Mouse (Mus musculus) Patski (cell line): ENCODE results near the gene Agtpbp1. TPM values are rescaled to one million over a fixed set of nuclear protein-coding genes. Genes with fewer than 3 reads are reported as not detected.
A peak's percentile ranks its signal among the peaks of the same experiment; 100 is the strongest.

Source experiments
- ATAC-seq: fragments of 100-300 bp; one replicate; pipeline ENCODE4 v1.8.0; 2021
- CTCF ChIA-PET: fragments of 350-600 bp; sonication (Branson Sonifier 250); formaldehyde crosslinking; loops from one replicate; lab custom pipeline; 2022; ENCODE audit warnings: inconsistent platforms; lab: Charles Lee
- POLR2A ChIA-PET: fragments of 350-600 bp; sonication (Branson Sonifier 250); formaldehyde crosslinking; loops from one replicate; lab custom pipeline; 2022; ENCODE audit warnings: antibody characterized with exemption, inconsistent platforms; lab: Charles Lee
- DNase-seq: peaks from one replicate; pipeline ENCODE4 v3.0.0-alpha.2; 2011; ENCODE audit warnings: low read depth, low spot score
- H3K27me3 ChIP-seq: fragments of 371-371 bp; one replicate; pipeline ENCODE4 v1.5.1; 2021
- CTCF ChIP-seq: fragments of 100-300 bp; IDR thresholded peaks from one replicate; pipeline ENCODE4 v1.5.1; 2021
- in situ Hi-C: fragments of 300-500 bp; cut with MboI; formaldehyde crosslinking; loops from 3 replicates; pipeline ENCODE4 v1.11.1; 2018; ENCODE audit warnings: low pct_unique_long_range_greater_than_20kb, mixed read lengths
- polyA plus RNA-seq: library from polyadenylated mRNA; unstranded; gene quantifications from one replicate; pipeline ENCODE4 v1.2.3, GENCODE M21; 2021

Agtpbp1 gene
- polyA plus RNA-seq, 1 experiment from 2014 or later = 39.6 TPM

DNA sequence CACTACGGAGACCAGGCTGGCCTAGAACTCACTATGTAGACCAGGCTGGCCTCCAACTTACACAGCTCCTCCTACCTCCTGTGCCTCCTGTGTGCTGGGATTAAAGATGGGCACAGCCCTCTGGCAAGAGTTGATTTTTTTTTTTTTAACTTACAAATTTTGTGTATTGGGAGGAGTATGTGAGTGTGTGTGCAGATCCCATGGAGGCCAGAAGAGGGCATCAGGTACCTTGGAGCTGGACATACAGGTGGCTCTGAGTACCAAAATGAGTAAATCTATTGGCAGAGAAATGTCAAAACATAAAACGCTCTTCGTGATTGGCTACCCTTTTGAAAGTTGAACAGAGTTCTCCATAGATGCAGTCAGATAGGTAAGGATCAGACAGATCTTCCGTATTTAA is 4.1 kb downstream of the Agtpbp1 start:
- no peaks in the 10 kb centered on the region for H3K27me3 ChIP-seq
- ChIA-PET CTCF (interaction anchor here (1.6 kb wide), 1 partner anchor 10 kb away, joined by 4 read pairs; no protein-coding TSS in a partner anchor), POLR2A (no interaction called here)
- DNase-seq (no peak), ATAC-seq (no peak)
- peak; percentile 30 for TF ChIP-seq CTCF
- in situ Hi-C loops = no loop called here

DNA sequence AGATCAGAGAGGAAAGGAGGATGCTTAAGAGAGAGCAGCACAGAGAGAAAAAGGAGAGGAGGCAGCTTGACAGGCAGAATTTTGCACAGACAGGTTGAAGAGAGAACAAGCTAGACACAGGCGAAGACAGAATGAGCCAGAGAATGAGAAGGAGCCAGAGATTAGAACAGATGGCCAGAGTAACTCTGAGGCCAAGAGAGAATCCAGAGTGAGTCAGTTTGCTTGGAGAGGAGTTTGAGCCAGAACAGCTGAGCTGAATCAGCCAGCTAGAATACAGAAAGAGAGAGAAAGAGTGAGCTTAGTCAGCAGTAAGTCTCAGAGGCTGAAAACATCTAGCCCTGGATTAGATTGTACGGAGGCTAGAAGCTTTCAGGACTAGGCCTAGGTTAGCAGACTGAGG is 12.5 kb downstream of the Agtpbp1 start:
- CTCF ChIA-PET = no interaction called here
- POLR2A ChIA-PET = no interaction called here
- TF ChIP-seq CTCF = no peak
- DNase-seq = no peak
- H3K27me3 ChIP-seq = peaks cover 14% of the 10 kb centered on the region
- no peak for ATAC-seq
- in situ Hi-C loops = no loop called here

DNA sequence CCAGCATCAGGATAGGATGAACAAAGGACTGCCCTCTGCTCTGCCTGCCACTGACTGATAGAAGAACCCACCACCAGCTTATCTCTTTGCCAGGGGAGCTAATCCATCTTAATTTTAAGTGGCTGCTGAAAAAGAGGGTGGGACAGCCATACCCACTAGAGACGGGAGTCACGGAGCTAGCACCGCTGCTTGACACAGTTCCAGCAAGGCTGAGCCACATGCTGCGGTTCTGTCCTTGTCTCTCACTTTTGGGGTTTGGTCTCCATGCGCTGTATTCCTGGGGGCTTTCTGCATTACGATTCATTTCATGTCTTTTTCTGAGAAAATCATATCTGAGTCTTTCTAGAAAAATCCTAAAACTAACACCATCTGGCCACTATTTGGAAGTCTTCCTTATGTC is 13.9 kb downstream of the Agtpbp1 start:
- no peak for TF ChIP-seq CTCF
- POLR2A ChIA-PET = no interaction called here
- no peak for ATAC-seq
- in situ Hi-C loops = no loop called here
- DNase-seq = no peak
- H3K27me3 ChIP-seq = peaks cover 14% of the 10 kb centered on the region
- CTCF ChIA-PET = interaction anchor here (1.4 kb wide), 1 partner anchor 9 kb away, joined by 4 read pairs; no protein-coding TSS in a partner anchor

DNA sequence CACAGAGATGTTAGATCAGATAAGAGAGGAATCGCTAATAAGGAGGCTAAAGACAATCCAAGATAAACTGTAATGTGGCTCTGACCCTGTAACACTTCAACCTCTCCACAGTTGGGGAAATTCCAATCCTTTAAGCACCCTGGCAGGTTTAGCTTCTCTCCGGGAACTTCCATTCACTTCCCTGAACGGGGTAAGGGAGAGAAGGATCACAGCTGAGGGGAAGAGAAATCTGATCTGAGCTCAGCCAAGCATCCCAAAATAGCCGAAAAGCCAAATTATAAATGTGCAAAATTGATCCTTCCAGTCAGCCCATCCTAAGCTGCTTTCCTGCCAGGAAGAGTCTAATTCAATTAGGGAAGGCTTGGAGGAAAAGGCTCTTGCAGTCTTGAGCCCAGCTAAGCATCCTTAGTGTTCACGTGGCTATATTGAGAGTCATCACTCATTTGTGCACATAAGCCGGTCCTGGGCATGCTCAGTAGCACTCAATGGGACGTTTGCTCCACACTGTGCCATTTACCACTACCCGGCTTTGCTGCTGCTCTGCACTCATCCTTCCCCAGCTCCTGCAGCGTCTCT is 19.0 kb downstream of the Agtpbp1 start:
- TF ChIP-seq CTCF = no peak
- H3K27me3 ChIP-seq = peaks cover 6% of the 10 kb centered on the region
- ChIA-PET CTCF (interaction anchor here (0.9 to 1.1 kb wide), 3 partner anchors 10 to 84 kb away, joined by 3 read pairs; no protein-coding TSS in a partner anchor), POLR2A (no interaction called here)
- ATAC-seq (no peak), DNase-seq (no peak)
- in situ Hi-C loops = no loop called here

DNA sequence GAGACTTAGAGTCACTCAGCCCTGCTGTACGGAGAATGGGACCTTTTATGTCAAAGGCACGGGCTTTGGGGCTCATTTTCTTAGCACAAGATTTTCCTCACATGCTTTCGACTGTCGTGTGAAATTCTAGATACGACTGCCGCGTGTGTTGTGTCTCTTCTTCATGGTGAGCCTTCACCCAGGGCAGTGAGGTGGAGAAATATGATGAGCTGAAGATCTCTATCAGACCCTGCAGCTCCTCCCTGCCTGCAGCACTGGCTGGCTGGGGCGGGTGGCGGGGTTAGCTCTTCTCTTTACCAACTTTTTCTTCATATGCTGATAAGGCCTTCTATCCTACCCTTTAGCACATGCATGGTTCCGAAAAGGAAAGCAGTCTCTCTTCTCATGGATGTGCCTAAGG is 20.1 kb downstream of the Agtpbp1 start:
- no peak for TF ChIP-seq CTCF
- H3K27me3 ChIP-seq = no peaks in the 10 kb centered on the region
- ChIA-PET POLR2A (no interaction called here), CTCF (interaction anchor here (1.1 kb wide), 1 partner anchor 19 kb away, joined by 3 read pairs; no protein-coding TSS in a partner anchor)
- ATAC-seq (no peak), DNase-seq (no peak)
- in situ Hi-C loops = no loop called here

DNA sequence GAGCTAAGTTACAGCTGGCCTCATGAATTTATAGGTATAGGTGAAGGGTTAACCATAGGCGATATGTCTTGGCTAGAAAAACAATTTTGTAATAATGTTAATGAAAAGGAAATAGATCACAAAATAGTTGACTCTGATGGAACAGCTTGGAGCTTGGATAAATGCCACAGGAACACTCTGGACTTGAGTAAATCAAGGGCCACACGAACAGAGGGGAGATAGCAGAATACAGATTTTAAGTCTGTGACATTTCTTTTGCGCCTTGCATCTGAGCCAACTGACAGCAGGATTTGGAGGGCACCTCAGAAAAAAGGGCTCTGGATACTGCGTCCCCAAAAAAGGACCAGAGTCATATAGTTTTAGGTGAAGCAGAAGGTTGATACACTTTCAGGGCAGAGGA is 20.5 kb downstream of the Agtpbp1 start:
- TF ChIP-seq CTCF = no peak
- no peaks in the 10 kb centered on the region for H3K27me3 ChIP-seq
- ATAC-seq (no peak), DNase-seq (no peak)
- POLR2A ChIA-PET = no interaction called here
- in situ Hi-C loops = no loop called here
- CTCF ChIA-PET = no interaction called here

DNA sequence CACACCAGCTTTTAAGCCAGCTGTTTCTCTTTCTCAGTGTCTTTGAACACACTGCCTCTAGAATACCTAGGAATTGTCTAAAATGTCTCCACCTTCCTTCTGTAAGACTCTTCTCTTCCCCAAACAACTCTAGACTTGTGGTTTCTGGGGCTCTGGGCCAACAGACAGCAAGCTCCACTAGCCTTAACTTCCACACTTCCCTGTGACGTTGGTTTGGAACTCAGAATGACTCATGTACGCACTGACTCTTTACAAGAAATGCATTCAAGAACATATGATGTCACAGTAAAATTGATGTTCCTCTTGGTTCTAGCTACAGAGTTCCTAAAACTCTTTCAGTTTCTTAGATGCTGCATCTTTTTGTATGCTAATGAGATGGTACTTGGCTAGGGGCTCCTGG is 22.6 kb downstream of the Agtpbp1 start:
- ChIA-PET POLR2A (no interaction called here), CTCF (no interaction called here)
- ATAC-seq = no peak
- no peak for DNase-seq
- H3K27me3 ChIP-seq = no peaks in the 10 kb centered on the region
- in situ Hi-C loops = no loop called here
- no peak for TF ChIP-seq CTCF

DNA sequence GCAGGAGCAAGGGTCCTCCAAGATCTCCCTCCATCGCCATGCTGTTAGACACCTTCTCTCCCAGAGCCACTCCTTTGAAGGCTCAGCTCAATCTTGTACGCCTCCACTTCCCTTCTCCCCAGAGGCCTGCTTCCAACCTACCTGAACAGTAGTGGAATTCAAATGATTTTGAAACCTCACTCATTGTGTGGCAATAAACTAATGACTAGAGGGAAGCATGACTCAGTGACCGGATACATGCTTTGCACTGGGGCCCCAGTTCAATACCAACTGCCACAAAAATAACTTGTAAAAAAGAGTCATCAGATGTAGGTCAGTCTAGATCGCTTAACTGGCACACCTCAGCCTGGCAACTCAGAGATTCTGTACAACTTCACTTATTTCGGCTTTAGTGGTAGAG is 26.3 kb downstream of the Agtpbp1 start:
- TF ChIP-seq CTCF = no peak
- no peak for DNase-seq
- H3K27me3 ChIP-seq = no peaks in the 10 kb centered on the region
- ChIA-PET CTCF (interaction anchor here (2.5 kb wide), 1 partner anchor 11 kb away, joined by 7 read pairs; no protein-coding TSS in a partner anchor), POLR2A (no interaction called here)
- ATAC-seq = no peak
- in situ Hi-C loops = no loop called here

DNA sequence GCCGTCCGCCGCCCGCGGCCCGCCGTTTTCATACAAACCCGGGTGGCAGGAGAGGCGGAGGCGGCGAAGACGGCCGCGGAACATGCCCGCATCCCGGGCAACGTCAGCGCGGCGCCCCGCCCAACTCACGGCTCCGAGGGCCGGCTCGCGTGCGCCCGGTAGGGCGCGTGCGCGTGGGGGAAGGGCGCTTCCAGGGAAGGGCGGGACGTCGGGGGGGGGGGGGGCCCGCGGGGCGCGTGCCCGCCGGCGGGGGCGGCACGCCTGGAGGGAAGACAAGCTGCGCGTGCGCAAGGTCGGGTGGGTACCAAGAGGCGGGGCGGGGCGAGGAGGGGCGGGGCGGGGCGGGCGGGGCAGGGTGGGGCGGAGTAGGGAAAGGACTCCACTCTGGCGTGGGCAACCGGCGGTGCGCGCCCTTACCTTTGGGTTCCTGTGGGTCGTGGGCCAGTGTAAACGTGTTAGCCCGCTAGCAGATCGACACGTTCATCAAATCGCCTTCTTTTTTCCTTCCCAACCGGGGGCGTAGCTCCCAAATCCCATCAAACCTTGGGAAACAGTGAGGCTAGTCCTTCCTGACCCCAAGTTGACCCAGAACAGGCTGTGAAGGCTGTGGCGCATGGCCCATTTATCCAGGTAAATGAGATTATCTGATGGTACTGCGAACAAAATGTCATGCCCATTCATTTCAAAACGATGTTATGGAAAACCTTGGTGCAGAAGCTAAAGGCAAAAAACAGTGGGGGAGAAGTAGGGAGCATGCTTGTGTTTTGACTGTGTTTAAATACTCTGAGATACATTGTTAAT is 27.6 kb downstream of the Agtpbp1 start:
- no peak for TF ChIP-seq CTCF
- ChIA-PET POLR2A (no interaction called here), CTCF (interaction anchor here (2.5 kb wide), 1 partner anchor 9 kb away, joined by 7 read pairs; no protein-coding TSS in a partner anchor)
- ATAC-seq (peak; percentile 82), DNase-seq (no peak)
- H3K27me3 ChIP-seq = no peaks in the 10 kb centered on the region
- in situ Hi-C loops = no loop called here

DNA sequence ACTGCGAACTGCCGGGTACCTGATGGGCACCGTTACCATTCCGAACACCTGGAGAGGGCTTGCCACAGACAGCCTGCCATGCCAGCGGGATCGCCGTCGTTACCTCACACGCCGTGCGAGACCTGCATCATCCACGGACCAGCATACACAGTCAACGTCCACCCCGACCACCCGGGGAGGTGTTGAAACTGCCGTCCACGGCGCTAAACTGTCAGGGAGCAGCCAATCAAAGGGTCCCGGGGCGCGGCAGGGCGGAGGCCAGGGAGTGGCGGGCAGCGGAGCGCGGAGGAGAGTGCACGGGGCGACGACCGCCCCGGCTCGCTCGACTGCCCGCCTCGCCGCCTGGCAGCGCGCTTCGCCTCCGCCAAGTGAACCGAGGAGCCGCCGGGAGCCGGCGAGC is 28.4 kb downstream of the Agtpbp1 start:
- H3K27me3 ChIP-seq = no peaks in the 10 kb centered on the region
- ATAC-seq (peak; percentile 83), DNase-seq (no peak)
- ChIA-PET CTCF (no interaction called here), POLR2A (no interaction called here)
- TF ChIP-seq CTCF = no peak
- in situ Hi-C loops = no loop called here

DNA sequence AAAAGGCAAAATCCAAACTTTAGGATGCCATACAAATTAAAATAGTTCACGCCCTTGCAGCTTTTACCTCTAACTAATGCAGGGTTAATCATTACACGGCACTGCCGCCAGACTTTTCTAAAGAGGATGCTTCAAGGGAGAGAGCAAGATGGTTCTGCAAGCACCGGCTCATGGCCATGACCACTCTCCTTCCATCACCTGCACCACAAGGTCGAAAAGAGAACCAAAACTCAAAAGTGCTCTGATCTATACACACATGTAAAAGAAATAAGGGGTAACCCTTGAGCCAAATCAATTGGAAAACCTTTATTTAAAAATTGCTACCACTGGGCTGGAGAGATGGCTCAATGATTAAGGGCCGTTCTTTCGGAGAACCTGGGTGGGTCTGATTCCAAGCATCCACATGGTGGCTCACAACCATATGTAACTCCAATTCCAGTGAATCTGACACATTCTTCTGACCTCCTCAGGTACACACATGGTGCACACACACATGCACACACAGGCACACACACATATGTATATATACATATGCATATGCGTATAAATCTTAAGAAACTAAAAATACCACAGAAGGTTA is 29.3 kb downstream of the Agtpbp1 start:
- ChIA-PET CTCF (no interaction called here), POLR2A (no interaction called here)
- H3K27me3 ChIP-seq = no peaks in the 10 kb centered on the region
- in situ Hi-C loops = no loop called here
- no peak for TF ChIP-seq CTCF
- DNase-seq (no peak), ATAC-seq (no peak)
